Mouse (Mus musculus) testis, adult 2 months (tissue): ENCODE results near the gene Mboat7.

Experiments used
- CTCF ChIP-seq: fragments of 200-500 bp; IDR thresholded peaks from 2 replicates; pipeline ENCODE4 v1.5.1; 2012; ENCODE audit warnings: low read depth, mild to moderate bottlenecking, inconsistent platforms, low read length, moderate library complexity; ENCODE audit not compliant: control insufficient read depth, insufficient read depth, insufficient replicate concordance
- POLR2A ChIP-seq: fragments of 200-500 bp; IDR thresholded peaks from 2 replicates; pipeline ENCODE4 v1.6.1; 2012; ENCODE audit warnings: low read depth, mild to moderate bottlenecking, inconsistent platforms, low read length, moderate library complexity; ENCODE audit not compliant: control insufficient read depth

- no peak for TF ChIP-seq CTCF
- TF ChIP-seq POLR2A, result no peak
Observed at GRCm38 (mm10) chr7:3675228-3675548, 18.1 kb downstream of the Mboat7 start.
